8 mouse cellular contexts compared by ENCODE assay signal in the genomic region with DNA sequence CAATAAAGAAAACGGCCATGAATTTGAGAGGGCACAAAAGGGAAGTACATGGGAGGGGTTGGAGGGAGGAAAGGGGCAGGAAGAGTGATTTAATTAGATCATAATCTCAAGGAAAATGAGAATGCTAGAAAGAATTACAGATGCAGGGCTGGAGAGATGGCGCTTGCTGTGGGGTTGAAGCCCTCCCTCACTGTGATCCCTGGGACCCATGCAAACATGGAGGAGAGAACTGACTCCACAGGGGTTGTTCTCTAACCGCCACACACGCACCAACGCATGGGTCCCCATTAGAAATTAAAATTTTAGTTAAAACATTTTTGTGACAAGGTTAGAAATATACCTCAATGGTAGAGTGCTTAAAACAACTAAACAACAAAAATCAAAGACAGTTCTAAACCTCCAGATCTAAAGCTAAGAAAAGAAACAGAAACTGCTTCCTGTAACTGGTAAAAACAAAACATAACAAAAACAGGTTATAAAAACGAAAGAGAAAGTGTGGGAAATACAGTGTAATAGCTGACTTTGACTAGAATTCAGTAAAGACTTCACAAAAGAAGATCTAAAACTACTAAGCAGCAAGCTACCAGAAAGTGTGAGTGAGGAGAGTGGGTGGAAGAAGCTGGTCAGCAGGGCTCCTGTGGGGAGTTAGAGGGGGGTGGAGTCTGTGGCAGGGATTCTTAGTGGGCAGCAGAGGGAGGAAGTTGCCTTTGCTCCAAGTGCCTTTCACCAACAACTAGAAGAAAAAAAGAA. TPM values are rescaled to one million over a fixed set of nuclear protein-coding genes. Genes with fewer than 3 reads are reported as not detected.
DNase-seq lines count a peak whose midpoint lies in the region; ATAC-seq lines count a peak whose summit lies in the region.

No protein-coding gene starts in this region.

- no peak overlapping the region for H3K9ac ChIP-seq in lung, embryonic 15.5 days

- peaks cover 30% of the 10 kb centered on the region for H3K36me3 ChIP-seq in lung, embryonic 15.5 days

- WGBS in lung, embryonic 15.5 days, result 84% methylated on average over 6 of the region's 6 CpGs

- H3K27me3 ChIP-seq in lung, embryonic 15.5 days, result no peaks in the 10 kb centered on the region

- DNase-seq in layer of hippocampus, adult 11-12 months (ENCODE audit: low spot score), result peak; percentile 13
- DNase-seq in layer of hippocampus, postnatal 14 days (ENCODE audit: low spot score in 2 of 2), result no peak
- peak; percentile 80 for DNase-seq in adipocyte (ENCODE audit: low spot score)
- peak; percentile 26 to 42 for DNase-seq in heart, postnatal 10 days
- DNase-seq in thymus, postnatal 36 days, result peak; percentile 39 to 51
- no peak for DNase-seq in frontal cortex, postnatal 14 days (ENCODE audit: low spot score in 2 of 2)
- no peak for DNase-seq in layer of hippocampus, adult 18-20 months (ENCODE audit: low spot score in 2 of 2)

- no peaks in the 10 kb centered on the region for H3K9me3 ChIP-seq in lung, embryonic 15.5 days

- intact Hi-C loops in heart, postnatal 10 days (cut with DNase I), result no loop called here

- H3K4me1 ChIP-seq in lung, embryonic 15.5 days, result peaks cover 19% of the 10 kb centered on the region

- no peak for ATAC-seq in lung, embryonic 15.5 days (ENCODE audit: borderline replicate concordance, extremely low read depth, low FRiP score, low TSS enrichment)

- H3K4me2 ChIP-seq in lung, embryonic 15.5 days, result no peak overlapping the region

- H3K27ac ChIP-seq in lung, embryonic 15.5 days, result 0 out of 2 replicates have a peak overlapping the region, but pooled peaks have one; percentile 38

- no peak overlapping the region for H3K4me3 ChIP-seq in lung, embryonic 15.5 days

RNA-seq across cellular contexts. Expression of a gene that starts 3.1 kb away (rescaled TPM):
- 1 to 10 TPM; 1.7 to 1.9 TPM for total RNA-seq in layer of hippocampus, postnatal 14 days (2021)
- total RNA-seq in heart, postnatal 10 days (2021), result 1 to 10 TPM; 8.7 to 9.2 TPM
- polyA plus RNA-seq in lung, embryonic 15.5 days (2015; fragmentation: Nextera tagmentation; extraction: Ambion mirVana), result 30.9 and 32.0 TPM in 2 replicates
- total RNA-seq in layer of hippocampus, adult 18-20 months (2021), result 1 to 10 TPM; 1.1 to 1.9 TPM

Comparison
In these comparisons a context has a peak if more than half of its experiments do, and no peak if none do; other contexts are left out.
1. DNase-seq: peak in layer of hippocampus, adult 11-12 months (single experiment), adipocyte (single experiment), heart, postnatal 10 days (2 of 2) and thymus, postnatal 36 days (2 of 2); none in layer of hippocampus, postnatal 14 days (0 of 2), frontal cortex, postnatal 14 days (0 of 2) and layer of hippocampus, adult 18-20 months (0 of 2).